Mouse (Mus musculus) intestine, postnatal 0 days (tissue): ENCODE measurements around the gene Btrc. TPM values are rescaled to one million over a fixed set of nuclear protein-coding genes. Genes with fewer than 3 reads are reported as not detected.
"Not testable (repeated sequence)": the region's sequence is repeated elsewhere in the genome, so short reads cannot be mapped to it uniquely, and the experiment has no call there.

ENCODE experiments used
- ATAC-seq: fragments of 200-750 bp; cut with Nextera tagmentation; 2 replicates; pipeline ENCODE4 v1.8.0; 2017; ENCODE audit warnings: mild to moderate bottlenecking, moderate TSS enrichment, moderate library complexity
- H3K27ac ChIP-seq: fragments of 300-500 bp; sonication (generic); 2 replicates; pipeline ENCODE4 v1.5.1; 2014; ENCODE audit warnings: mild to moderate bottlenecking, low read depth, low read length, moderate library complexity
- H3K27me3 ChIP-seq: fragments of 300-500 bp; sonication (generic); replicated peaks from 2 replicates; pipeline ENCODE4 v1.6.1; 2014; ENCODE audit warnings: low read length, mixed read lengths; ENCODE audit not compliant: control insufficient read depth, insufficient read depth
- H3K36me3 ChIP-seq: fragments of 300-500 bp; sonication (generic); 2 replicates; pipeline ENCODE4 v1.6.1; 2014; ENCODE audit warnings: mild to moderate bottlenecking, moderate library complexity; ENCODE audit not compliant: control insufficient read depth, insufficient read depth
- H3K4me1 ChIP-seq: fragments of 300-500 bp; sonication (generic); replicated peaks from 2 replicates; pipeline ENCODE4 v1.6.1; 2014; ENCODE audit warnings: antibody characterized with exemption, low read length, mixed read lengths; ENCODE audit not compliant: control insufficient read depth, insufficient read depth
- H3K4me2 ChIP-seq: fragments of 300-500 bp; sonication (generic); replicated peaks from 2 replicates; pipeline ENCODE4 v1.6.1; 2014; ENCODE audit warnings: low read depth, mild to moderate bottlenecking, moderate library complexity
- H3K4me3 ChIP-seq: fragments of 300-500 bp; sonication (generic); 2 replicates; pipeline ENCODE4 v1.5.1; 2014; ENCODE audit warnings: low read depth, low read length
- H3K9ac ChIP-seq: fragments of 300-500 bp; sonication (generic); 2 replicates; pipeline ENCODE4 v1.6.1; 2014; ENCODE audit warnings: mild to moderate bottlenecking, low read depth, low read length
- H3K9me3 ChIP-seq: fragments of 300-500 bp; sonication (generic); 2 replicates; pipeline ENCODE4 v1.6.1; 2016; ENCODE audit warnings: mixed run types; ENCODE audit not compliant: control insufficient read depth
- CTCF ChIP-seq: sonication (generic); IDR thresholded peaks from 2 replicates; pipeline ENCODE4 v1.5.1; 2016; ENCODE audit warnings: low read depth, mild to moderate bottlenecking, control low read depth, antibody characterized with exemption, moderate library complexity
- WGBS: fragments of 180-500 bp; shearing (Covaris S2); extraction: QIAGEN DNeasy Blood & Tissue Kit; methylation state at CpG from one replicate; pipeline ENCODE4 v1.1.7; 2014; 5-methylcytosine and 5-hydroxymethylcytosine counted together
- polyA plus RNA-seq: library from polyadenylated mRNA; unstranded; fragments of >200 nt; fragmentation: Nextera tagmentation; extraction: Ambion mirVana; gene quantifications from 2 replicates; pipeline ENCODE4 v1.2.1, GENCODE M21; 2015

Gene Btrc
- polyA plus RNA-seq, 1 experiment from 2014 or later, result 11.9 TPM

DNA sequence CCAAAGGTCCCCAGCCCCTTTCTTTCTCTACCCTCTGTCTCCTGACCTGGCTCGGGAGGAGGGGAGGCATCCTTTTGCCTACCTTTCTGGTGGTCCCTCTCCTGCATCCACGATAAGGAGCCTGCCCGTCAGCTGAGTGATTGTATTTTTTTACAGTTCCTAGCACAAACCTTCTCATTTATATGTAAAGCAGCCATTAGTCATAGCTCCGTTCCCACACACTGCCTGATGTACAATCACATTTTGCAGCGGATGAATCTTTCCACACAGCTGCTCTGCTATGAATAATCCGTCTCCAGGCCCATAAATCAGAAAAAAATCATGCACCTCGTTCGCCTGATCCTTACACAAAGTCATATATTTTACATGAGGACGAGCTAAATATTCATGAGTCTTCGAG is 25.4 kb upstream of the Btrc start:
- Histone ChIP-seq H3K4me1 (no peaks in the 10 kb centered on the region), H3K9ac (no peak overlapping the region), H3K9me3 (no peaks in the 10 kb centered on the region), H3K27me3 (no peaks in the 10 kb centered on the region), H3K4me2 (no peak overlapping the region), H3K36me3 (no peaks in the 10 kb centered on the region), H3K27ac (no peak overlapping the region), H3K4me3 (no peak overlapping the region)
- WGBS, result 52% methylated on average over 10 of the region's 10 CpGs
- no peak for TF ChIP-seq CTCF
- no peak for ATAC-seq

DNA sequence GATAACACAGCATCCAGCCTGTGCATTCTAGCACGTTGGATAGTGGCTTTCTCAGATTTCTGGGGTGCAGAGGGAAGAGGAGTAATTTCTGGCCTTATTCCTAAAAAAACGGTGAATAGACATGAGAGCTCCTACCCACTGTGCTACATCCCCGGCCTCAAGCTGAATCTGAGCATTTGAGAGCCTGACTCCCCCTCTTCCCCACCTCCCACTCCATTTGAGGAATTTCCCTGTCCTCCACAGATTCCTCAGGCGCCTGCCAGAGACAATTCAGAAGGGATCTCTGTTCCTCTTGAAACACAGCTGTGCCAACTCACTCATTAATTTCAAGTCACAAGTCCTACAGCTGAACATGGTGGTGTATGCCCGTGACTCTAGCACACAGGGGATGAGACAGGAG is 19.6 kb upstream of the Btrc start:
- H3K27me3 ChIP-seq, result no peaks in the 10 kb centered on the region
- WGBS, result 67% methylated on average over 5 of the region's 5 CpGs
- H3K9me3 ChIP-seq, result no peaks in the 10 kb centered on the region
- H3K27ac ChIP-seq, result no peak overlapping the region
- H3K4me1 ChIP-seq, result no peaks in the 10 kb centered on the region
- ATAC-seq, result no peak
- H3K9ac ChIP-seq, result no peak overlapping the region
- no peaks in the 10 kb centered on the region for H3K36me3 ChIP-seq
- H3K4me3 ChIP-seq, result no peak overlapping the region
- no peak for TF ChIP-seq CTCF
- no peak overlapping the region for H3K4me2 ChIP-seq

- no peak for ATAC-seq
- Histone ChIP-seq H3K36me3 (no peaks in the 10 kb centered on the region), H3K4me3 (no peak overlapping the region), H3K9me3 (no peaks in the 10 kb centered on the region), H3K9ac (no peak overlapping the region), H3K4me2 (no peak overlapping the region), H3K27ac (no peak overlapping the region), H3K4me1 (no peaks in the 10 kb centered on the region), H3K27me3 (no peaks in the 10 kb centered on the region)
- no peak for TF ChIP-seq CTCF
- 25% methylated on average over 4 of the region's 4 CpGs for WGBS
These were observed 15.3 kb upstream of the Btrc start for GRCm38 (mm10) chr19:45348188-45348587.

- no peak for ATAC-seq
- Histone ChIP-seq H3K9ac (no peak overlapping the region), H3K9me3 (no peaks in the 10 kb centered on the region)
These were observed 13.1 kb upstream of the Btrc start for GRCm38 (mm10) chr19:45350456-45350855.

GRCm38 (mm10) chr19:45352706-45353105 is 10.8 kb upstream of the Btrc start:
- not testable (repeated sequence) for H3K27ac ChIP-seq, H3K4me3 ChIP-seq, H3K9ac ChIP-seq, H3K36me3 ChIP-seq, H3K4me2 ChIP-seq, H3K27me3 ChIP-seq, ATAC-seq, H3K4me1 ChIP-seq, H3K9me3 ChIP-seq
- 93% methylated on average over 7 of the region's 7 CpGs for WGBS

More at GRCm38 (mm10) chr19:45350456-45350855, 13.1 kb upstream of the Btrc start:
- Histone ChIP-seq H3K27ac (no peak overlapping the region), H3K4me3 (no peak overlapping the region), H3K27me3 (no peaks in the 10 kb centered on the region), H3K36me3 (no peaks in the 10 kb centered on the region), H3K4me1 (no peaks in the 10 kb centered on the region), H3K4me2 (no peak overlapping the region)
- no peak for TF ChIP-seq CTCF
- 57% methylated on average over 12 of the region's 12 CpGs for WGBS

- H3K4me3 ChIP-seq, result no peak overlapping the region
- no peaks in the 10 kb centered on the region for H3K27me3 ChIP-seq
- TF ChIP-seq CTCF, result no peak
- no peaks in the 10 kb centered on the region for H3K36me3 ChIP-seq
- no peak for ATAC-seq
- 76% methylated on average over 6 of the region's 6 CpGs for WGBS
- H3K9ac ChIP-seq, result no peak overlapping the region
- no peaks in the 10 kb centered on the region for H3K4me1 ChIP-seq
- H3K27ac ChIP-seq, result no peak overlapping the region
- no peaks in the 10 kb centered on the region for H3K9me3 ChIP-seq
- H3K4me2 ChIP-seq, result no peak overlapping the region
These were observed 7.9 kb upstream of the Btrc start for GRCm38 (mm10) chr19:45355678-45356077.

DNA sequence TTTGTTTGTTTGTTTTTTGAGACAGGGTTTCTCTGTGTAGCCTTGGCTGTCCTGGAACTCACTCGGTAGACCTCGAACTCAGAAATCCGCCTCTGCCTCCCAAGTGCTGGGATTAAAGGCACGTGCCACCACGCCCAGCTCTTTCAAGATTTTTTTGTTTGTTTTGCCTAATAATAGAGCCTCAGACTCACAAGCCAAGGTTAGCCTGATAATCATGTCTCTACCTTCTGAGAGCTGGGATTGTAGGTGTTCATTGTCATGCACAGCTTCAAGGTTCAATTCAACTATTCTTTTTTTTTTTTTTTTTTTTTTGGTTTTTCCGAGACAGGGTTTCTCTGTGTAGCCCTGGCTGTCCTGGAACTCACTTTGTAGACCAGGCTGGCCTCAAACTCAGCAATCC is 6.7 kb upstream of the Btrc start:
- H3K4me3 ChIP-seq, ATAC-seq, H3K4me1 ChIP-seq, H3K9ac ChIP-seq, H3K4me2 ChIP-seq, H3K36me3 ChIP-seq, H3K27me3 ChIP-seq, H3K27ac ChIP-seq, H3K9me3 ChIP-seq: not testable (repeated sequence)
- WGBS, result 58% methylated on average over 6 of the region's 6 CpGs
